Mouse (Mus musculus) G1E-ER4 (cell line): Measurements from ENCODE around the gene Rccd1. TPM values are rescaled to one million over a fixed set of nuclear protein-coding genes. Genes with fewer than 3 reads are reported as not detected.

Experiments used
- GATA1 ChIP-seq: IDR thresholded peaks from one replicate; pipeline ENCODE4 v1.8.0; 2012; ENCODE audit warnings: low read length, inconsistent platforms
- polyA plus RNA-seq: library from polyadenylated mRNA; stranded (reverse); fragments of >175 nt; gene quantifications from 2 replicates; pipeline ENCODE4 v1.2.3, GENCODE M21; 2012

Rccd1 gene
- polyA plus RNA-seq, 1 experiment, result 22.2 TPM

- no peak for TF ChIP-seq GATA1
Measured at GRCm38 (mm10) chr7:80294062-80294763, 30.0 kb downstream of the Rccd1 start, which contains the start of gene Prc1. TSS of gene Prc1 (plus strand) at chr7:80294450.

- no peak for TF ChIP-seq GATA1
Measured at GRCm38 (mm10) chr7:80287736-80288135, 36.5 kb downstream of the Rccd1 start.

GRCm38 (mm10) chr7:80285725-80286124, 38.5 kb downstream of the Rccd1 start:
- TF ChIP-seq GATA1, result no peak

GRCm38 (mm10) chr7:80284391-80284790, 39.9 kb downstream of the Rccd1 start:
- no peak for TF ChIP-seq GATA1

- TF ChIP-seq GATA1, result no peak
Measured at GRCm38 (mm10) chr7:80283226-80283918, 40.9 kb downstream of the Rccd1 start.

- no peak for TF ChIP-seq GATA1
Measured at GRCm38 (mm10) chr7:80281646-80282045, 42.6 kb downstream of the Rccd1 start.

DNA sequence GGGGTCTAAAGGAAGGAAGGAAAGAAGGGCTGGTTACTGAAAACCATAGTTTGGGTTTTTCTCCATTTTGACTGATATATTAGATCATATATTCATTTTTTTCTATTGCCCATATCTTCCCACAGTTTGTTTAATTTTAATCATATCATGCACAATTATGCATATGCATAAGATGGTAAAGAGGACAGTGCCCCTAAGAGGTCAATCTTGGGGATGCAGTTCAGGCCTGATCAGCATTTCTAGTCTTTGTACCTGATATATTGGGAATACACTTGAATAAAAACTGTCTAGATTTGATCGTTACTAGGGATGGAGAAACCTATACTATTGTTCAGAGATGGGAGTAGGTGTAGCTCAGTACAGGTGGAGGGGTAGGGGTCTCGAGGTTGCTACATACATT, 43.3 kb downstream of the Rccd1 start:
- TF ChIP-seq GATA1, result no peak

GRCm38 (mm10) chr7:80280032-80280431, 44.2 kb downstream of the Rccd1 start:
- no peak for TF ChIP-seq GATA1

DNA sequence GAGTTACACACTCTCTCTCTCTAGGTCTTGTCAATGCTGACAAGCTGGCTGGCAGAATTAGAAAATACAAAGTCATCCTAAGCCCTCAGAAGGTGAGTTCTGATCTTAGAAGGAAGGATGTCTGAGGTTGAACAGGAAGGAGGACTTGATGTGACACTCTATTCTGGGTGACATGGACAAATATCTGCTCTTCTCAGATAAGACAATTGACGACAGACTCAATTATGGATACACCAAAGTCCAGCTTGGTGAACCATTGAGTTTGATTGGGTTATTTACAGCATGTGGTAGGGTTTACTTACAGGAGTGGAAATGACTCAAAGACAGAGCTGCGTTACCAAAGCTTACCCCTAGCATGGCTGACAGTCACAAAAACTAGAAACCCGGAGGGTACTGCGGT, 47.9 kb downstream of the Rccd1 start:
- TF ChIP-seq GATA1, result peak; percentile 68

DNA sequence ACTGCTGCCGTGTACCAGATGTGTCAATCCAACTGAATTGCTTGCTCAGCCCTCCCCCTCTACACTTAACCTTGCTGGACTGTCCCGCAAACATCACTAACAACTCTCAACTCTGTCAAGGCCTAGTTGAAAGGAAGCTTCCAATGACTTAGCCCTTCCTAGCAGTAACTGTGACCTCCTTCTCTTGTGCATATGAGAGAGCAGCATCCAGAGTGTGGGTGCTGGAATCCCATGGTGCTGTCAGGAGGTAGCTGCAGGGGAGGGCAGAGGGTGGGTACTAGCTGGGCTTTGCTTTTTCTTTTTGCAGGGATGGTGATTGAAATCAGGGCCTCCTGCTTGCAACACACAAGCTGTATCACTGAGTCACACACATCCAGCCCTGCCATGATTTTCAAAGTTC, 50.8 kb downstream of the Rccd1 start:
- TF ChIP-seq GATA1, result no peak

DNA sequence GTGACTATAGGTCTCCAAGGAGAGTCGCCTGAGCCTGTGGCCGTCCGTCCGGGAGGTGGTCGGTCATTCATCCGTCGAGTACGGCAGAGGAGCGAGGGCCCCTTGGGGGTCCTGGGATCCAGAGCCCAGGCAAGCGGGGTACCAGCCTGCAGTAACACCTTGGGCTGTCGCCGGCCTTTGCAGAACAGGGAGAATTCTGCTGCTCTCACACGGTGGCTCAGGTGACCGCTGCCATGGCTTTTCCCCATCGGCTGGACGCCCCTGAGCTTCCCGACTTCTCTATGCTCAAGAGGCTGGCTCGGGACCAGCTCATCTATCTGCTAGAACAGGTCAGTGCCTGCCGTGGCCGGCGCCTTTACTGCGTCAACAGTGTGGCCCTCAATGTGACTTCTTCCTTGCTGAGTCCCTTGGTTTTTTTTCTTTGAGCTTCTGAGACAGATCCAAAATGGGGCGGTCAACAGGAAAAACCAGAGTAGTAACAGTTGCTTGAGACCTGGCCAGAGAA, 54.5 kb downstream of the Rccd1 start:
- TF ChIP-seq GATA1, result no peak

DNA sequence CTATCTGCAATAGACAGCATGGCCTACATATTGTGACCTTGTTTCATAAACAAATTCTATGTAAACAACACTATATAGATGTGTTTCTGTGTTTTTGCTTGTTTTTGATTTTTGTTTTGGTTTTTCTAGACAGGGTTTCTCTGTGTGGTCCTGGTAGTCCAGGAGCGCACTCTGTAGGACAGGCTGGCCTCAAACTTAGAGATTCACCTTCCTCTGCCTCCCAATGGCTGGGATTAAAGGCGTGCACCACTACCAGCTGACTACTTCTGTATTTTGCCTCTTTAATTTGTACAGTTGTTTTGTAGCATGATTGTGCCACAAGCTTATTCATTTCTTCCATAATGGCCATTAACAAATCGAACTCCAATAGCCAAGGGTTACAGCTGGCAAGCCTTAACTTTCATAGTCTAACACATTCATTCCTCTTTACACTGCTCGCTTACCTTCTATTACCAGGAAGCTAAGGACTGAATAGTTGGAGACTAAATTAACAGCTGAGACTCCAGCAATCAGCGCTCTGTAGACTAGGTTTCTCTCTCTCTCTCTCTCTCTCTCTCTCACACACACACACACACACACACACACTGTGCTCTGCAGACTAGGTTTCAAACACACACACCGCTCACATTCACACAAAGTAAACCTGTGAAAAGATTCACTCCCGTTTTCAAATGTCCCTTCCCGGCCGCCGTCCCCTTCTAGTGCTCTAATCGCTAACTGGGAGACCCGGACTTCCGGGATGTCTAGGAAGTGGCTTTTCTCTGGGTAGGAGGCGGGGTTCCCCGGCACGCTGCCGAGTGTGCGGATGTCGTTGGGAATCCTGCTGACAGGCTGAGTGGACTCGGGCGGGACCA, 55.1 kb downstream of the Rccd1 start, which contains the start of gene Vps33b:
TSS of gene Vps33b (plus strand) at position 753 of the 854 bp plus-strand sequence.
- TF ChIP-seq GATA1, result no peak

DNA sequence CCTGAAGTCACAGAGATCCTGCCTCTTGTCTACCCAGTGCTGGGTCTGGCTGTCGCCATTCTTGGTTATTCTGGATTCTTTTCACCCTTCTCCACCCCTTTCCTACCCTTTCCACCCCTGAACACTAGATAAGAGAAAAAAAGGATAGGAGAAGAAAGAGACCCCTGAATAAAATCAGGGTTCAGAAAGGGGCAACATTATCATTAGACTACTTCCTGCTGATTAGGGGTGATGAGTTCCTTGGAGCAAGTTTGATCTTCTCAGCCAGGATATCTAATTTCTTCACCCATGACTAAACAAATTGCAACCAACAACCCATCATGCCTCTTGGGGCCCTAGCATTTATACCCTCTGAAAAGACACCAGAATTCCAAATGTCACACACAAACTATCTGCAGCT, 56.5 kb downstream of the Rccd1 start:
- TF ChIP-seq GATA1, result no peak

GRCm38 (mm10) chr7:80264606-80265005, 59.6 kb downstream of the Rccd1 start:
- TF ChIP-seq GATA1, result no peak

DNA sequence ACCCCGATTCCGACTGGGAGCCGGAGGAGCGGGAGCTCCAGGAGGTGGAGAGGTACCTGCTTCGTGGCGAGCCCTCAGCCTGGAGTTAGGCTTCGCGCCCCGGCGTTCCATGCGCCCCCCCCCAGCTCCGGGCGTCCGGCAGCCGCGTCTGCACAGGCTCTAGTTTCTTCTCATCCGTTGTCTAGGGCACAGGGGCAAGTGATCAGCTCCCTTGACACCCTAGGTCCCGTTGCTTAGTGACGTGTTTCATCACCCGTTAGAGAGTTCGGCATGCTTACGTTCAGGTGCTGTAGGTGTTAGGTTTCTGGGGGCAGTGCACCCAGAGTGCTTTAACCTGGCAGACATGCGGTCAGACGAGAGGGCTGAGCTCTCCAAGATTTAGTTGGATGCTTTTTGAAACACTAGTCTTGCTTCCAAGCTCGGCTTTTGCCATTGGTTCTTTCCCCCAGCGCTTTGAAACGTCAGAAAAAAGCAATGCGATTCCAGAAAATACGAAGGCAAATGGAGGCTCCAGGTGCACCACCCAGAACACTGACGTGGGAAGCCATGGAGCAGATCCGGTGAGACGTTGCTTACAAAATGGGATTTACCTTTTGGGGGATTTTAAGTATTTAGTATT, 62.8 kb downstream of the Rccd1 start:
- TF ChIP-seq GATA1, result no peak
